Mouse (Mus musculus) CH12.LX (cell line): ENCODE measurements around the gene Spata33. TPM values are rescaled to one million over a fixed set of nuclear protein-coding genes. Genes with fewer than 3 reads are reported as not detected.

Experiments used
- DNase-seq: peaks from one replicate; pipeline ENCODE4 v3.0.0-alpha.2; 2013; ENCODE audit errors: extremely low read depth
- H3K27ac ChIP-seq: 2 replicates; pipeline ENCODE4 v1.5.1; 2012; ENCODE audit warnings: low read depth, mild to moderate bottlenecking, control low read depth, moderate library complexity; ENCODE audit not compliant: insufficient read depth
- H3K27me3 ChIP-seq: replicated peaks from 2 replicates; pipeline ENCODE3; 2012; ENCODE audit warnings: inconsistent platforms
- H3K36me3 ChIP-seq, 2 experiments: replicated peaks in 1 of 2; 2 replicates each; pipeline versions ENCODE3 to v1.6.1; 2012; ENCODE audit warnings: inconsistent platforms in 1 of 2, low read length in 1 of 2, mild to moderate bottlenecking in 1 of 2, mixed read lengths in 1 of 2, moderate library complexity in 1 of 2; ENCODE audit not compliant: control insufficient read depth in 1 of 2, insufficient read depth in 1 of 2
- H3K4me1 ChIP-seq, 2 experiments: 2 replicates each; pipeline ENCODE4 v1.6.1; 2012; ENCODE audit warnings: inconsistent platforms in 1 of 2, moderate library complexity in 1 of 2; ENCODE audit not compliant: insufficient read depth in 2 of 2, control insufficient read depth in 1 of 2
- H3K4me2 ChIP-seq: 2 replicates; pipeline ENCODE4 v1.6.1; 2012; ENCODE audit warnings: low read depth, mild to moderate bottlenecking, control low read depth; ENCODE audit not compliant: poor library complexity, insufficient read depth, severe bottlenecking
- H3K4me3 ChIP-seq, 3 experiments: fragments of 150-350 bp in 1 of 3; sonication (generic) in 1 of 3; replicated peaks in 1 of 3; 2 replicates each; pipeline versions ENCODE3 to v1.5.1; 2011 to 2012; ENCODE audit warnings: low read depth in 2 of 3, low read length in 2 of 3, mild to moderate bottlenecking in 2 of 3, moderate library complexity in 2 of 3, control low read depth in 1 of 3, improper control_type of control experiment in 1 of 3, inconsistent platforms in 1 of 3, mixed read lengths in 1 of 3; ENCODE audit not compliant: poor library complexity in 1 of 3
- H3K79me2 ChIP-seq: replicated peaks from 2 replicates; pipeline ENCODE4 v1.6.1; 2012; ENCODE audit warnings: mild to moderate bottlenecking, moderate library complexity; ENCODE audit not compliant: control insufficient read depth, poor library complexity, insufficient read depth, severe bottlenecking; ENCODE audit errors: extremely low read depth
- H3K9ac ChIP-seq: 2 replicates; pipeline ENCODE4 v1.6.1; 2012; ENCODE audit warnings: low read depth, mild to moderate bottlenecking, control low read depth, moderate library complexity; ENCODE audit not compliant: insufficient read depth
- H3K9me3 ChIP-seq: replicated peaks from 2 replicates; pipeline ENCODE3; 2012; ENCODE audit warnings: low read length, inconsistent platforms, mixed read lengths
- BHLHE40 ChIP-seq: IDR thresholded peaks from 2 replicates; pipeline ENCODE4 v1.6.1; 2011; ENCODE audit warnings: mild to moderate bottlenecking, low read depth, low read length, improper control_type of control experiment
- CHD2 ChIP-seq: IDR thresholded peaks from 2 replicates; pipeline ENCODE4 v1.6.1; 2011; ENCODE audit warnings: low read length, improper control_type of control experiment
- CTCF ChIP-seq, 2 experiments: IDR thresholded peaks in 1 of 2; conservative IDR thresholded peaks in 1 of 2; 2 replicates each; pipeline ENCODE4 v1.5.1; 2011 to 2012; ENCODE audit warnings: low read depth in 2 of 2, low read length in 2 of 2, improper control_type of control experiment in 1 of 2, inconsistent platforms in 1 of 2, mild to moderate bottlenecking in 1 of 2, moderate library complexity in 1 of 2
- E2F4 ChIP-seq: IDR thresholded peaks from 2 replicates; pipeline ENCODE4 v1.6.1; 2011; ENCODE audit warnings: low read depth, low read length, improper control_type of control experiment; ENCODE audit not compliant: insufficient replicate concordance
- ELF1 ChIP-seq: IDR thresholded peaks from 2 replicates; pipeline ENCODE4 v1.6.1; 2014; ENCODE audit warnings: low read depth, mild to moderate bottlenecking, inconsistent platforms, low read length, improper control_type of control experiment
- ETS1 ChIP-seq: conservative IDR thresholded peaks from 2 replicates; pipeline ENCODE4 v1.6.1; 2012; ENCODE audit warnings: low read depth, mild to moderate bottlenecking, inconsistent platforms, low read length, improper control_type of control experiment, moderate library complexity
- HCFC1 ChIP-seq: IDR thresholded peaks from 2 replicates; pipeline ENCODE4 v1.6.1; 2012; ENCODE audit warnings: low read depth, mild to moderate bottlenecking, inconsistent platforms, low read length, improper control_type of control experiment
- IRF4 ChIP-seq: IDR thresholded peaks from 2 replicates; pipeline ENCODE4 v1.6.1; 2014; ENCODE audit warnings: low read depth, mild to moderate bottlenecking, inconsistent platforms, low read length, improper control_type of control experiment
- KAT2A ChIP-seq: IDR thresholded peaks from 2 replicates; pipeline ENCODE4 v1.6.1; 2012; ENCODE audit warnings: low read length, improper control_type of control experiment, inconsistent platforms; ENCODE audit not compliant: insufficient replicate concordance
- MAZ ChIP-seq: IDR thresholded peaks from 2 replicates; pipeline ENCODE4 v1.6.1; 2012; ENCODE audit warnings: low read depth, mild to moderate bottlenecking, inconsistent platforms, low read length, improper control_type of control experiment, moderate library complexity
- NELFE ChIP-seq: IDR thresholded peaks from 2 replicates; pipeline ENCODE4 v1.6.1; 2011; ENCODE audit warnings: low read depth, low read length, improper control_type of control experiment
- POLR2A ChIP-seq: IDR thresholded peaks from 2 replicates; pipeline ENCODE4 v1.6.1; 2011; ENCODE audit warnings: low read depth, mild to moderate bottlenecking, improper control_type of control experiment, low read length
- RAD21 ChIP-seq: IDR thresholded peaks from 2 replicates; pipeline ENCODE4 v1.6.1; 2011; ENCODE audit warnings: low read depth, mild to moderate bottlenecking, low read length, improper control_type of control experiment, moderate library complexity
- SIN3A ChIP-seq: IDR thresholded peaks from 2 replicates; pipeline ENCODE4 v1.6.1; 2012; ENCODE audit warnings: low read length, improper control_type of control experiment, inconsistent platforms
- TBP ChIP-seq: conservative IDR thresholded peaks from 2 replicates; pipeline ENCODE4 v1.6.1; 2011; ENCODE audit warnings: low read depth, low read length, improper control_type of control experiment
- TCF12 ChIP-seq: IDR thresholded peaks from 2 replicates; pipeline ENCODE4 v1.6.1; 2014; ENCODE audit warnings: low read depth, mild to moderate bottlenecking, inconsistent platforms, low read length, improper control_type of control experiment
- UBTF ChIP-seq: IDR thresholded peaks from 2 replicates; pipeline ENCODE4 v1.6.1; 2012; ENCODE audit warnings: low read depth, mild to moderate bottlenecking, inconsistent platforms, low read length, improper control_type of control experiment, moderate library complexity
- USF2 ChIP-seq: conservative IDR thresholded peaks from 2 replicates; pipeline ENCODE4 v1.6.1; 2011; ENCODE audit warnings: low read depth, low read length, improper control_type of control experiment
- ZC3H11A ChIP-seq: IDR thresholded peaks from 2 replicates; pipeline ENCODE4 v1.6.1; 2012; ENCODE audit warnings: low read depth, mild to moderate bottlenecking, inconsistent platforms, low read length, improper control_type of control experiment
- dilution Hi-C: fragments of 300-500 bp; cut with MboI; formaldehyde crosslinking; loops from 2 replicates; pipeline ENCODE4 v1.14.3; 2020; ENCODE audit warnings: low sequenced_read_pairs; ENCODE audit not compliant: extremely low pct_unique_long_range_greater_than_20kb, extremely low pct_ligation_motif_present
- in situ Hi-C: fragments of 300-500 bp; cut with MboI; formaldehyde crosslinking; loops from 3 replicates; pipeline ENCODE4 v1.14.3; 2019; ENCODE audit warnings: low sequenced_read_pairs, low pct_ligation_motif_present, low pct_unique_long_range_greater_than_20kb, mixed read lengths
- polyA plus RNA-seq: library from polyadenylated mRNA; unstranded; fragments of >175 nt; gene quantifications from 2 replicates; pipeline ENCODE4 v1.2.1, GENCODE M21; 2012; ENCODE audit warnings: low read depth; ENCODE audit not compliant: insufficient read length
- total RNA-seq, 2 experiments: library from RNA; depleted of rRNA; stranded (reverse); fragments of 300-350 nt in 1 of 2; fragments of >200 nt in 1 of 2; gene quantifications; 2 replicates each; pipeline ENCODE4 v1.2.3; 2012 to 2014

Gene Spata33
- total and polyA plus RNA-seq, 3 experiments: 0.36 to 0.41 (median 0.38) TPM

- H3K79me2 ChIP-seq: no peaks in the 10 kb centered on the region
- peaks cover 22% of the 10 kb centered on the region for H3K9me3 ChIP-seq
- no peak overlapping the region for H3K9ac ChIP-seq
- no peaks in the 10 kb centered on the region for H3K36me3 ChIP-seq
- peak overlapping the region in 1 of 3 experiments; percentile 19 for H3K4me3 ChIP-seq
- no peak overlapping the region for H3K4me2 ChIP-seq
- H3K27ac ChIP-seq: no peak overlapping the region
- peak; percentile 57 for DNase-seq
- TF ChIP-seq UBTF (0 out of 2 replicates have a peak, but pooled peaks have one; percentile 50), HCFC1 (peak; percentile 81), KAT2A (0 out of 2 replicates have a peak, but pooled peaks have one; percentile 53), ZC3H11A (no peak), ELF1 (0 out of 2 replicates have a peak, but pooled peaks have one; percentile 43), CTCF (conservative IDR thresholded peaks at IDR 0.05 in 1 of 2, IDR thresholded peaks at IDR 0.05 in 1 of 2; ENCODE audit: low read depth in 2 of 2, low read length in 2 of 2) (no peak; a peak in 1 of 4 replicates), TBP (peak; percentile 87), TCF12 (peak; percentile 64; the same call in 1 of the 2 replicates), E2F4 (no peak), SIN3A (peak; percentile 95), POLR2A (peak; percentile 37), IRF4 (peak; percentile 71), ETS1 (peak; percentile 23; the same call in 1 of the 2 replicates), CHD2 (no peak), RAD21 (no peak), MAZ (no peak), USF2 (no peak), BHLHE40 (0 out of 2 replicates have a peak, but pooled peaks have one; percentile 12)
- TF ChIP-seq, all 38 proteins: peak for 11
- dilution Hi-C loops: no loop called here
- H3K27me3 ChIP-seq: peaks cover 27% of the 10 kb centered on the region
- peaks cover 0 to 3% of the 10 kb centered on the region in 2 experiments; a peak in 1 of 4 replicates for H3K4me1 ChIP-seq
- in situ Hi-C loops: no loop called here
Observed at GRCm38 (mm10) chr8:123181391-123181790, 31.2 kb upstream of the Spata33 start.

DNA sequence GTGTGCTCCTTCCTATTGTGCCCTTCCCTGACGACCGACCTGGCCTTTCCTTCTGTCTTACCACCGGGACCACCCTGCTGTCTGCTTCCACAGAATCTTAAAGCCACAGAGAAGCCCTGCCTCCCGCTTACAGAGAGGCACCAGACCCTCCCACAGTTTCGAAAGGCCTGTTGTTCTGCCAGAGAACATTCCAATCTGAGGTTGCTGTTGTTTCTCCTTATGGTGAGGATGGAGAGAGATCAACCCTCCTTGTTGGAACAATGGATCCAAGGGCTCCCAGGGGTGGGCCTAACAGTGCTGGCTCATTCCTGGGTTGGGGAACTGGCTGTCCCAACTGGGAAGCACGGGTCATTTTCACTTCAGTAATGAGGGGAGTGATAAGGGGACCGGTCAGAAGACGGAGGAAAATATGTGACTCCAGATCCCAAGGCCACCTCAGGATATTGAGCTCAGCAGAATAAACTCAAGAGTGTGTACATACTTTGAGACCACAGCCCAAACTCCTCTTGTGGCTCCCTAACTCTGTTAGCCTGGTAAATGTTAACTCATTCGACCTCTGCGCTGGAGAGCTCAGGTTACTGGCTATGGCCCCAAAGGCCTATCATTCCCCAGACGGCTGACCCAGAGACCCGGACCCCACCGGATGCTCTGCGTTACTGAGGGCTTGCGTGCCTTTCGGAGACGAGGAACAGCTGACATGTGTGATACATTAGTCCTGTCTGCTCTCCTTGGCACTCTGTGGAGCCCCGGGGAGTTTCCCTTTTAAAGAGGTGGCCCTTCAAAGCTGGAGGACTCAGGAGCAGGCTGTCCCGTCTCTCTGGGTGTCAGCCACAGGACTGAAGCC, 26.8 kb upstream of the Spata33 start, which contains the start of gene Dpep1:
Dpep1 (plus strand) TSS at position 677 of the 844 bp plus-strand sequence.
- DNase-seq: no peak
- Histone ChIP-seq H3K79me2 (no peaks in the 10 kb centered on the region), H3K4me3 (no peak within 1 kb of the TSS), H3K36me3 (no peaks in the 10 kb centered on the region), H3K4me1 (peaks cover 0 to 3% of the 10 kb centered on the region in 2 experiments; a peak in 2 of 4 replicates), H3K9me3 (peaks cover 2% of the 10 kb centered on the region), H3K27ac (no peak within 1 kb of the TSS), H3K4me2 (no peak within 1 kb of the TSS), H3K9ac (no peak within 1 kb of the TSS), H3K27me3 (peaks cover 47% of the 10 kb centered on the region)
- dilution Hi-C loops (no loop called here), in situ Hi-C loops (loop anchor here (5.0 kb wide), 1 partner anchor 73 kb away; no protein-coding TSS in a partner anchor)
- TF ChIP-seq UBTF (no peak), SIN3A (no peak), HCFC1 (no peak), NELFE (no peak)
